Comparison of ENCODE assay signal across 8 mouse cellular contexts in genomic region chr17:74865694-74866564, GRCm38 (mm10).
A peak's percentile ranks its signal among the peaks of the same experiment; 100 is the strongest.
DNase-seq lines count a peak whose midpoint lies in the region; ATAC-seq and TF ChIP-seq lines count a peak whose summit lies in the region.
"Had no signal": no experiment of that assay in that cellular context is flagged by ENCODE, and none has a peak within 500 bp of the region (broad histone marks: within the 10 kb centered on the region; RNA-seq: fewer than 3 reads in every experiment).

No protein-coding gene starts in this region.

- H3K4me1 ChIP-seq in heart, embryonic 15.5 days (replicated peaks): peaks cover 52% of the 10 kb centered on the region
- H3K4me1 ChIP-seq in liver, embryonic 12.5 days: peaks cover 79% of the 10 kb centered on the region
- H3K4me1 ChIP-seq in liver, postnatal 0 days (ENCODE audit: insufficient read depth): peaks cover 8% of the 10 kb centered on the region; the same call in 1 of the 2 replicates
- peaks cover 49% of the 10 kb centered on the region for H3K4me1 ChIP-seq in embryonic facial prominence, embryonic 14.5 days (ENCODE audit: control insufficient read depth, insufficient read depth, low read length)
- peaks cover 39% of the 10 kb centered on the region for H3K4me1 ChIP-seq in stomach, embryonic 14.5 days (ENCODE audit: control insufficient read depth, insufficient read depth, low read length)

- H3K27me3 ChIP-seq in heart, embryonic 15.5 days: no peaks in the 10 kb centered on the region
- H3K27me3 ChIP-seq in liver, embryonic 12.5 days (replicated peaks): no peaks in the 10 kb centered on the region
- H3K27me3 ChIP-seq in liver, postnatal 0 days (ENCODE audit: insufficient read depth, low read length): no peaks in the 10 kb centered on the region
- no peaks in the 10 kb centered on the region for H3K27me3 ChIP-seq in embryonic facial prominence, embryonic 14.5 days (replicated peaks; ENCODE audit: control insufficient read depth, insufficient read depth, low read length)
- H3K27me3 ChIP-seq in stomach, embryonic 14.5 days (ENCODE audit: control insufficient read depth, insufficient read depth, low read length): no peaks in the 10 kb centered on the region
- H3K27me3 ChIP-seq: megakaryocyte, embryonic 14.5 days had no signal

- H3K4me2 ChIP-seq in heart, embryonic 15.5 days: peak overlapping the region; percentile 23
- no peak overlapping the region for H3K4me2 ChIP-seq in liver, embryonic 12.5 days
- H3K4me2 ChIP-seq in liver, postnatal 0 days (ENCODE audit: low read depth, low read length): no peak overlapping the region
- H3K4me2 ChIP-seq in embryonic facial prominence, embryonic 14.5 days (ENCODE audit: low read depth, low read length): no peak overlapping the region
- no peak overlapping the region for H3K4me2 ChIP-seq in stomach, embryonic 14.5 days (replicated peaks; ENCODE audit: low read depth, low read length)

- no peak for ATAC-seq in heart, embryonic 15.5 days (replicated peaks; ENCODE audit: insufficient number of reproducible peaks, insufficient read depth, low FRiP score, low read depth)
- ATAC-seq in liver, embryonic 12.5 days: no peak
- ATAC-seq in liver, postnatal 0 days: no peak
- no peak for ATAC-seq in embryonic facial prominence, embryonic 14.5 days (ENCODE audit: low read depth)
- no peak for ATAC-seq in stomach, embryonic 14.5 days (ENCODE audit: insufficient number of reproducible peaks, insufficient read depth, low FRiP score, low read depth)

- H3K4me3 ChIP-seq in heart, embryonic 15.5 days: no peak overlapping the region
- H3K4me3 ChIP-seq in liver, embryonic 12.5 days: no peak overlapping the region
- H3K4me3 ChIP-seq in liver, postnatal 0 days (ENCODE audit: low read depth, low read length): no peak overlapping the region
- no peak overlapping the region for H3K4me3 ChIP-seq in embryonic facial prominence, embryonic 14.5 days (ENCODE audit: low read depth, low read length)
- H3K4me3 ChIP-seq in stomach, embryonic 14.5 days (ENCODE audit: low read depth, low read length): no peak overlapping the region
- H3K4me3 ChIP-seq: megakaryocyte, embryonic 14.5 days had no signal

- DNase-seq in heart, adult 8-10 months (ENCODE audit: low spot score): no peak
- no peak for DNase-seq in liver, postnatal 0 days
- DNase-seq in embryonic facial prominence, embryonic 14.5 days (ENCODE audit: low spot score): no peak
- DNase-seq in urinary bladder, postnatal 25 days (ENCODE audit: low spot score): no peak

- no peak for TF ChIP-seq CTCF in liver, postnatal 0 days (IDR thresholded peaks at IDR 0.05; ENCODE audit: low read depth)

- no peaks in the 10 kb centered on the region for H3K36me3 ChIP-seq in heart, embryonic 15.5 days
- no peaks in the 10 kb centered on the region for H3K36me3 ChIP-seq in liver, embryonic 12.5 days
- peaks cover 3% of the 10 kb centered on the region; the same call in 1 of the 2 replicates for H3K36me3 ChIP-seq in liver, postnatal 0 days (replicated peaks; ENCODE audit: insufficient read depth, low read length)
- H3K36me3 ChIP-seq in embryonic facial prominence, embryonic 14.5 days (ENCODE audit: control insufficient read depth, insufficient read depth, low read length): no peaks in the 10 kb centered on the region
- H3K36me3 ChIP-seq in stomach, embryonic 14.5 days (ENCODE audit: control insufficient read depth, insufficient read depth, low read length): no peaks in the 10 kb centered on the region; the same call in 1 of the 2 replicates

- TF ChIP-seq EP300 in liver, postnatal 0 days (IDR thresholded peaks at IDR 0.05; ENCODE audit: low read depth): no peak

- H3K9me3 ChIP-seq in heart, embryonic 15.5 days (replicated peaks): no peaks in the 10 kb centered on the region
- no peaks in the 10 kb centered on the region for H3K9me3 ChIP-seq in liver, embryonic 12.5 days (replicated peaks)
- no peaks in the 10 kb centered on the region for H3K9me3 ChIP-seq in liver, postnatal 0 days (ENCODE audit: low read length)
- no peaks in the 10 kb centered on the region for H3K9me3 ChIP-seq in embryonic facial prominence, embryonic 14.5 days (ENCODE audit: control insufficient read depth, low read length)
- H3K9me3 ChIP-seq in stomach, embryonic 14.5 days (ENCODE audit: control insufficient read depth, low read depth, low read length): no peaks in the 10 kb centered on the region
- H3K9me3 ChIP-seq: megakaryocyte, embryonic 14.5 days had no signal

- H3K27ac ChIP-seq in heart, embryonic 15.5 days: peak overlapping the region; percentile 87
- H3K27ac ChIP-seq in liver, embryonic 12.5 days: peak overlapping the region; percentile 33; the same call in 1 of the 2 replicates
- H3K27ac ChIP-seq in liver, postnatal 0 days (ENCODE audit: low read depth): no peak overlapping the region
- H3K27ac ChIP-seq in embryonic facial prominence, embryonic 14.5 days (replicated peaks; ENCODE audit: low read depth, low read length): peak overlapping the region; percentile 53; the same call in 1 of the 2 replicates
- peak overlapping the region; percentile 30; the same call in 1 of the 2 replicates for H3K27ac ChIP-seq in stomach, embryonic 14.5 days (ENCODE audit: low read length)

- WGBS in heart, embryonic 15.5 days: 57% methylated on average over 16 of the region's 16 CpGs
- WGBS in liver, embryonic 12.5 days (ENCODE audit: insufficient replicate concordance): 58% methylated on average over 16 of the region's 16 CpGs
- WGBS in liver, postnatal 0 days (ENCODE audit: insufficient replicate concordance): 64% methylated on average over 16 of the region's 16 CpGs
- 78% methylated on average over 16 of the region's 16 CpGs for WGBS in embryonic facial prominence, embryonic 14.5 days
- 75% methylated on average over 16 of the region's 16 CpGs for WGBS in stomach, embryonic 14.5 days

- H3K9ac ChIP-seq in heart, embryonic 15.5 days: no peak overlapping the region
- no peak overlapping the region for H3K9ac ChIP-seq in liver, embryonic 12.5 days
- H3K9ac ChIP-seq in liver, postnatal 0 days (replicated peaks): no peak overlapping the region
- no peak overlapping the region for H3K9ac ChIP-seq in embryonic facial prominence, embryonic 14.5 days (ENCODE audit: low read depth, low read length)
- H3K9ac ChIP-seq in stomach, embryonic 14.5 days (replicated peaks; ENCODE audit: low read depth, low read length): no peak overlapping the region
